Mouse (Mus musculus): Measurements from ENCODE around the gene Mapkapk2.

- TF ChIP-seq CTCF (IDR thresholded peaks at IDR 0.05; ENCODE audit: borderline replicate concordance, insufficient read depth, low read depth, low read length), result no peak
- no peak for TF ChIP-seq POLR2A (IDR thresholded peaks at IDR 0.05; ENCODE audit: borderline replicate concordance, insufficient read depth, low read length)
Measured at GRCm38 (mm10) chr1:131042721-131043120, 54.9 kb downstream of the Mapkapk2 start.
